Mouse (Mus musculus) heart, postnatal 25 days (tissue): ENCODE measurements around the gene Agr2. TPM values are rescaled to one million over a fixed set of nuclear protein-coding genes. Genes with fewer than 3 reads are reported as not detected.

Experiments used
- DNase-seq: peaks from one replicate; pipeline ENCODE4 v3.0.0; 2022; ENCODE audit warnings: low spot score
- intact Hi-C: fragments of 180-260 bp; cut with DNase I; formaldehyde crosslinking; loops from one replicate; pipeline ENCODE4 v1.15.1; 2025
- total RNA-seq, 2 experiments: library from RNA; stranded (reverse); gene quantifications; 2 replicates each; pipeline ENCODE4 v1.2.3; 2021

Gene Agr2
- total RNA-seq, 2 experiments from 2014 or later = not detected

GRCm38 (mm10) chr12:36020081-36020480 is 27.4 kb downstream of the Agr2 start:
- intact Hi-C loops = no loop called here

DNA sequence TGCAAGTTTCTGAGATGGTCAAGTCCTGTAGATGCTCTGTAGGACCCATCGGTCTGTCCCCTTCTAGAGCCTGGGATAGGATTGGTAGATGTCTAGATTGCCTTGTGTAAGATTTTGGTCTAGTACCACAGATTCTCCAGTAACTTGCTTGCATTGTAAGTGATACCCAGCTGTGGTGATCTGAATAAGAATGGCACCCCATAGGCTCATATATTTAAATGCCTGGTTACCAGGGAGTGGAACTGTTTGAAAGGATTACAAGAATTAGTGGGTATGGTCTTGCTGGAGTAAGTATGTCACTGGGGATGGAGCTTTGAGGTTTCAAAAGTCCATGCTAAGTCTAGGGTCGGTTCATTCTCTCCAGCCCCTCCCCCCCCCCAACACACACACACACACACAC is 28.0 kb downstream of the Agr2 start:
- intact Hi-C loops = no loop called here

More at GRCm38 (mm10) chr12:36020081-36020480, 27.4 kb downstream of the Agr2 start:
- DNase-seq = no peak

DNA sequence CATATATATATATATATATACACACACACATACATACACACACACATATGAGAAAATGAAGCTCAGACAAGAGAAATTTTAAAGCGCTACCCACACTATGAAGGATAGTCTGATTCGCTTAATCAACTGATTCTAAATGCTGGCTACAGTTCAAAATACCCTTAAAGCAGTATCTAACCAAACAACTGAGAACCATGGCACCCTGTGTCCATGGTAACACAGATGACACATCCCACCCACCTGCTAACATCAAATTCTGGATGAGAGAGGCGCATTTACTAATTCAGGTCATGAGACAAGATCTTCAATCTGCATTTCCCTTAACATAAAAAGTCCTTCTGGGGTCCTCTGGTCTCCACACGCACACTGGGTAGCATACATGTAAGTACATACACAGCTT is 33.4 kb downstream of the Agr2 start:
- intact Hi-C loops = loop anchor here (5.0 kb wide), 1 partner anchor 131 kb away; the partner anchor contains the start of genes Ankmy2 and Bzw2
- no peak for DNase-seq

More for the DNA sequence above, 28.0 kb downstream of the Agr2 start:
- DNase-seq = no peak

GRCm38 (mm10) chr12:36027171-36027570 is 34.5 kb downstream of the Agr2 start:
- intact Hi-C loops = loop anchor here (5.0 kb wide), 1 partner anchor 130 kb away; the partner anchor contains the start of genes Ankmy2 and Bzw2
- DNase-seq = no peak

GRCm38 (mm10) chr12:36028968-36029645 is 36.4 kb downstream of the Agr2 start:
- DNase-seq = no peak
- intact Hi-C loops = loop anchor here (5.0 kb wide), 1 partner anchor 128 kb away; the partner anchor contains the start of genes Ankmy2 and Bzw2

GRCm38 (mm10) chr12:36029687-36030086 is 37.0 kb downstream of the Agr2 start:
- intact Hi-C loops = loop anchor here (5.0 to 10.0 kb wide), 3 partner anchors 128 to 1075 kb away; partner anchors contain the start of genes Ahr, Ankmy2, Bzw2 and Meox2
- DNase-seq = no peak

GRCm38 (mm10) chr12:36030660-36031363 is 38.1 kb downstream of the Agr2 start:
- intact Hi-C loops = loop anchor here (10.0 kb wide), 2 partner anchors 496 to 1074 kb away; partner anchors contain the start of genes Ahr and Meox2
- DNase-seq = no peak

- intact Hi-C loops = loop anchor here (10.0 kb wide), 2 partner anchors 498 to 1072 kb away; partner anchors contain the start of genes Ahr and Meox2
- DNase-seq = peak; percentile 29
Measured at GRCm38 (mm10) chr12:36032419-36032818, 39.7 kb downstream of the Agr2 start.

GRCm38 (mm10) chr12:36035501-36035900 is 42.8 kb downstream of the Agr2 start:
- DNase-seq = no peak
- intact Hi-C loops = loop anchor here (10.0 kb wide), 2 partner anchors 501 to 1069 kb away; partner anchors contain the start of genes Ahr and Meox2

- DNase-seq = no peak
- intact Hi-C loops = loop anchor here (10.0 kb wide), 2 partner anchors 501 to 1069 kb away; partner anchors contain the start of genes Ahr and Meox2
Measured at GRCm38 (mm10) chr12:36036121-36036520, 43.4 kb downstream of the Agr2 start.

DNA sequence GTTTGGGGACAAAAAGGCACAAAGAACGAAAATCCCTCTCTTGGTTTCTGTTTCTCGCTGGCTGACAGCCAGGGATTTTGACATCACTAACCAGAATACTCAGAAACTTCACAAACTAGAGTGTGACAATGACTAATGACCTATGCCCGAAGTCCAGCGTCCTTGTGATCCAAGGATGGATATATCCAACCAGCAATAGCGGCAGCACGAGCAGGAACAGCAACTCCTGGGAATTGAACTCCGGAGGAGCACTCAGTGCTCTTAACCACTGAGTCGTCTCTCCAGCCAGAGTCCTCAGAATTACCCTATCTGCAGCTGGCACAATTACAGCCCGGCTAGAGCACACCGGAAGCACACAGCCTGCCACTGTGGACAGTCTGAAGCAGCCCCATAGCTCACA is 44.1 kb downstream of the Agr2 start:
- intact Hi-C loops = loop anchor here (10.0 kb wide), 2 partner anchors 502 to 1068 kb away; partner anchors contain the start of genes Ahr and Meox2
- DNase-seq = no peak

- DNase-seq = no peak
Measured at GRCm38 (mm10) chr12:36039541-36040084, 46.9 kb downstream of the Agr2 start.

DNA sequence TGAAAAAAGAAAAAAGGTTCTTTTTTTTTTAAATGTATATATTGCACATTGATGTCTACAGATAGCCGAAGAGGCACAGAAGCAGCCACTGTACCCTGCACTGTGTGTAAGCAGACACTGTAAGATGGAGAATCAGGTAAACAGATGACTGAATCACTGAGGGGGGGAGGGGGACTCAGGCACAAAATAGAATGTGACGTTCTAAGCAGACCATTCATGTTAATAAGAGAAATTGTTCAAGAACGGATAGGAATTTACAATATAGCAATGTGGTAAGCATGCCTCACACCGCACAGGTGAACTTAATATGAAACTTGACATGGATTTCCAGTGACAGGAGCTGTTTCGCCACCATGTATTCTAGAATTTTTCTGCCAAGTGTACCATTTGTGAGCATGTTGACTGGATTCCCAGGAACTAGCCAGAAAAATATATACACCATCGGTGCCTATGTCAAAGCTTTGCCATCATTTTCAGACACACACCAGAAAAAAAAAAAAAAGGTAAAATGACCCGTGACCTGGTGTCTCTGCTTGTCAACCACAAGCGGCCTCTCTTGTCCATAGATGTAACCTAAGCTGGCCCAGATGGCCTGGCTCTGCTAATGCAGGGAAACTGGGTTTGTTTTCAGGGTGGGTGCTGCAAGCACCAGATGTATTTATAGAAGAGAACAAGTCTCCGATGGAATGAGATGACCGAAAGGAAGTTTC is 48.0 kb downstream of the Agr2 start:
- no peak for DNase-seq
- intact Hi-C loops = loop anchor here (5.0 kb wide), 1 partner anchor 43 kb away; no protein-coding TSS in a partner anchor

More at GRCm38 (mm10) chr12:36039541-36040084, 46.9 kb downstream of the Agr2 start:
- intact Hi-C loops = loop anchor here (5.0 to 10.0 kb wide), 3 partner anchors 42 to 1065 kb away; partner anchors contain the start of genes Ahr and Meox2

DNA sequence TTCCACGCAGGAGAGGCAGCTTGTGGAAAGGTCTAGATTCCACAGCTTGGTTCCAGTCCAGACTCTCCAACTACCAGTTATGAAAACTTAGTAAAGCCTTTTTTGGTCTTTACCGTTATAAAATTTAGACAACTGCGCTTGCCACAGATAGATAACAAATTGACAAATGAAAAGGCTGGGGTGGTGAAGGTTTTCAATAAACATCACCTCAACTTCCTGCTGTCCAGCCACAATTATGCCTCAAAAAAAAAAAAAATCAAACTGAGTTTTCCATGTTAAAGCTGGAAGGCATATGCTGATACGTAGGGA is 48.5 kb downstream of the Agr2 start:
- intact Hi-C loops = loop anchor here (5.0 kb wide), 1 partner anchor 44 kb away; no protein-coding TSS in a partner anchor
- no peak for DNase-seq

GRCm38 (mm10) chr12:36041703-36042347 is 49.1 kb downstream of the Agr2 start:
- intact Hi-C loops = loop anchor here (5.0 kb wide), 1 partner anchor 45 kb away; no protein-coding TSS in a partner anchor
- peak; percentile 60 for DNase-seq

GRCm38 (mm10) chr12:36042348-36042778 is 49.7 kb downstream of the Agr2 start, which contains the start of gene Tspan13:
Gene Tspan13 (minus strand): TSS chr12:36042500.
- intact Hi-C loops = loop anchor here (5.0 kb wide), 1 partner anchor 45 kb away; no protein-coding TSS in a partner anchor
- peak; percentile 80 for DNase-seq

DNA sequence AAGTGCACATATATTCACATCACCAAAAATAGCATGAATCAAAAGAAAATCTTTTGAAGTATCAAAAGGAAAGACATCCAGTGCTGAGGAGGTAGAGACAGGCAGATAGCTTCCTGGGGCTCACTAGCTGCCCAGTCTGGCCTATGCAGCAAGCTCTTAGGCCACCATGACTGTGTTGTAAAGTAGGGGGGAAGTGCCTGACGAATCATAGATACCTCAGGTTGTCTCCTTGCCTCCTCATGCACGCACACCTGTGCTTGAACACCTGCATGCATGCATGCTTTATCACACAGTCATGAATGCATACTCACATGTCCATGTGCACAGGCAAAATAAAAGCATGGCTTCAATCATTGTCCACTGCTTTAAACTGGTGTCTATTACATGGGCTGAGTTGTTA is 52.0 kb downstream of the Agr2 start:
- no peak for DNase-seq
- intact Hi-C loops = loop anchor here (5.0 kb wide), 1 partner anchor 47 kb away; no protein-coding TSS in a partner anchor

- DNase-seq = no peak
- intact Hi-C loops = no loop called here
Measured at GRCm38 (mm10) chr12:36046196-36046595, 53.5 kb downstream of the Agr2 start.

- intact Hi-C loops = no loop called here
- DNase-seq = no peak
Measured at GRCm38 (mm10) chr12:36047593-36047992, 54.9 kb downstream of the Agr2 start.
